In genomic region chr4:45404086-45404485, GRCm38 (mm10) we compare ENCODE assay signal across 19 mouse cellular contexts. TPM values are rescaled to one million over a fixed set of nuclear protein-coding genes. Genes with fewer than 3 reads are reported as not detected.
A peak's percentile ranks its signal among the peaks of the same experiment; 100 is the strongest.
DNase-seq lines count a peak whose midpoint lies in the region; ATAC-seq and TF ChIP-seq lines count a peak whose summit lies in the region.
"Had no signal": no experiment of that assay in that cellular context is flagged by ENCODE, and none has a peak within 500 bp of the region (broad histone marks: within the 10 kb centered on the region; RNA-seq: fewer than 3 reads in every experiment).

No protein-coding gene starts in this region.

- H3K9ac ChIP-seq in intestine, embryonic 16.5 days (ENCODE audit: low read depth, low read length), result no peak overlapping the region
- H3K9ac ChIP-seq in intestine, embryonic 15.5 days, result no peak overlapping the region
- H3K9ac ChIP-seq in CH12.LX (ENCODE audit: insufficient read depth, low read depth), result no peak overlapping the region
- peak overlapping the region; percentile 40; the same call in 1 of the 2 replicates for H3K9ac ChIP-seq in liver, embryonic 15.5 days
- H3K9ac ChIP-seq: forebrain, embryonic 13.5 days; limb, embryonic 12.5 days; midbrain, embryonic 13.5 days; neural tube, embryonic 12.5 days had no signal

- no peak for TF ChIP-seq CTCF in CH12.LX (conservative IDR thresholded peaks at IDR 0.05 in 1 of 2, IDR thresholded peaks at IDR 0.05 in 1 of 2; ENCODE audit: low read depth in 2 of 2, low read length in 2 of 2)
- TF ChIP-seq CTCF in G1E (IDR thresholded peaks at IDR 0.05; ENCODE audit: low read depth, low read length), result no peak

- no peak for TF ChIP-seq POLR2A in CH12.LX (IDR thresholded peaks at IDR 0.05; ENCODE audit: low read depth, low read length)

- no peaks in the 10 kb centered on the region for H3K9me3 ChIP-seq in intestine, embryonic 16.5 days (ENCODE audit: control insufficient read depth, low read length)
- H3K9me3 ChIP-seq in intestine, embryonic 15.5 days, result no peaks in the 10 kb centered on the region
- H3K9me3 ChIP-seq in CH12.LX (replicated peaks; ENCODE audit: low read length) (no peaks in the 10 kb centered on the region), G1E (replicated peaks) (peaks cover 8% of the 10 kb centered on the region)
- H3K9me3 ChIP-seq in liver, embryonic 15.5 days (replicated peaks), result no peaks in the 10 kb centered on the region
- H3K9me3 ChIP-seq: embryonic facial prominence, embryonic 10.5 days; forebrain, embryonic 13.5 days; heart, embryonic 10.5 days; limb, embryonic 12.5 days; midbrain, embryonic 13.5 days; neural tube, embryonic 12.5 days had no signal

- H3K4me2 ChIP-seq in intestine, embryonic 16.5 days (ENCODE audit: low read depth, low read length), result no peak overlapping the region
- no peak overlapping the region for H3K4me2 ChIP-seq in intestine, embryonic 15.5 days (replicated peaks)
- H3K4me2 ChIP-seq in CH12.LX (ENCODE audit: insufficient read depth, low read depth, poor library complexity, severe bottlenecking), result peak overlapping the region; percentile 27; the same call in 1 of the 2 replicates
- H3K4me2 ChIP-seq in liver, embryonic 15.5 days, result peak overlapping the region; percentile 54
- H3K4me2 ChIP-seq: forebrain, embryonic 13.5 days; limb, embryonic 12.5 days; midbrain, embryonic 13.5 days; neural tube, embryonic 12.5 days had no signal

- intact Hi-C loops in left cerebral cortex, postnatal 14 days (cut with DNase I), result no loop called here

- TF ChIP-seq RAD21 in CH12.LX (IDR thresholded peaks at IDR 0.05; ENCODE audit: low read depth, low read length), result no peak

- no peak overlapping the region for H3K4me3 ChIP-seq in intestine, embryonic 16.5 days (ENCODE audit: low read length)
- H3K4me3 ChIP-seq in intestine, embryonic 15.5 days (replicated peaks), result no peak overlapping the region
- no peak overlapping the region for H3K4me3 ChIP-seq in CH12.LX (replicated peaks in 1 of 3; ENCODE audit: low read depth in 2 of 3, low read length in 2 of 3, poor library complexity in 1 of 3)
- peak overlapping the region; percentile 38; the same call in 1 of the 2 replicates for H3K4me3 ChIP-seq in G1E (ENCODE audit: low read depth, low read length)
- H3K4me3 ChIP-seq in liver, embryonic 15.5 days (replicated peaks), result peak overlapping the region; percentile 33
- H3K4me3 ChIP-seq: embryonic facial prominence, embryonic 10.5 days; forebrain, embryonic 13.5 days; heart, embryonic 10.5 days; limb, embryonic 12.5 days; midbrain, embryonic 13.5 days; neural tube, embryonic 12.5 days had no signal

- no peak for TF ChIP-seq EP300 in CH12.LX (IDR thresholded peaks at IDR 0.05; ENCODE audit: low read length)

- 91% methylated on average over 7 of the region's 7 CpGs for WGBS in intestine, embryonic 16.5 days
- WGBS in intestine, embryonic 15.5 days, result 93% methylated on average over 7 of the region's 7 CpGs
- 86% methylated on average over 7 of the region's 7 CpGs for WGBS in liver, embryonic 15.5 days (ENCODE audit: insufficient replicate concordance)

- no peak for ATAC-seq in intestine, embryonic 16.5 days
- no peak for ATAC-seq in intestine, embryonic 15.5 days
- no peak for ATAC-seq in G1E (ENCODE audit: extremely low read depth, insufficient number of reproducible peaks, low FRiP score, poor library complexity, severe bottlenecking)
- no peak for ATAC-seq in liver, embryonic 15.5 days (ENCODE audit: insufficient read depth)
- ATAC-seq: forebrain, embryonic 13.5 days; midbrain, embryonic 13.5 days had no signal

- H3K27me3 ChIP-seq in intestine, embryonic 16.5 days (replicated peaks; ENCODE audit: control insufficient read depth, insufficient read depth, low read length), result no peaks in the 10 kb centered on the region
- no peaks in the 10 kb centered on the region for H3K27me3 ChIP-seq in intestine, embryonic 15.5 days (replicated peaks)
- H3K27me3 ChIP-seq in CH12.LX (replicated peaks) (no peaks in the 10 kb centered on the region), G1E (ENCODE audit: insufficient read depth, low read length) (no peaks in the 10 kb centered on the region)
- no peaks in the 10 kb centered on the region for H3K27me3 ChIP-seq in liver, embryonic 15.5 days
- H3K27me3 ChIP-seq: forebrain, embryonic 13.5 days; limb, embryonic 12.5 days; midbrain, embryonic 13.5 days; neural tube, embryonic 12.5 days had no signal

- dilution Hi-C loops in CH12.LX (cut with MboI; ENCODE audit: extremely low pct_ligation_motif_present, extremely low pct_unique_long_range_greater_than_20kb, low sequenced_read_pairs), result no loop called here

- H3K79me2 ChIP-seq in CH12.LX (replicated peaks; ENCODE audit: control insufficient read depth, extremely low read depth, insufficient read depth, poor library complexity, severe bottlenecking), result peaks cover 44% of the 10 kb centered on the region

- in situ Hi-C loops in CH12.LX (cut with MboI; ENCODE audit: low pct_ligation_motif_present, low pct_unique_long_range_greater_than_20kb, low sequenced_read_pairs), result loop anchor here (10.0 kb wide), 1 partner anchor 299 kb away; the partner anchor contains the start of gene Tomm5

- DNase-seq in CH12.LX (ENCODE audit: extremely low read depth) (no peak), G1E (ENCODE audit: low spot score) (no peak)
- DNase-seq in left cerebral cortex, postnatal 14 days (ENCODE audit: low spot score in 2 of 2), result no peak
- no peak for DNase-seq in lung, postnatal 10 days
- DNase-seq: cerebellum, adult 9-10 months; gastrocnemius, postnatal 14 days; heart, postnatal 10 days; kidney, adult 8-10 months; kidney, postnatal 14 days; right cerebral cortex, adult 18-20 months had no signal

- H3K4me1 ChIP-seq in intestine, embryonic 16.5 days (ENCODE audit: control insufficient read depth, insufficient read depth, low read length), result peaks cover 27% of the 10 kb centered on the region
- peaks cover 24% of the 10 kb centered on the region; the same call in 1 of the 2 replicates for H3K4me1 ChIP-seq in intestine, embryonic 15.5 days (replicated peaks)
- H3K4me1 ChIP-seq in CH12.LX (ENCODE audit: control insufficient read depth in 1 of 2, insufficient read depth in 2 of 2) (peaks cover 21 to 57% of the 10 kb centered on the region in 2 experiments), G1E (ENCODE audit: insufficient read depth, low read depth, low read length) (peaks cover 63% of the 10 kb centered on the region)
- peaks cover 68% of the 10 kb centered on the region for H3K4me1 ChIP-seq in liver, embryonic 15.5 days (replicated peaks)

- peaks cover 18% of the 10 kb centered on the region for H3K36me3 ChIP-seq in intestine, embryonic 16.5 days (ENCODE audit: control insufficient read depth, insufficient read depth, low read length)
- H3K36me3 ChIP-seq in intestine, embryonic 15.5 days, result peaks cover 20% of the 10 kb centered on the region; the same call in 1 of the 2 replicates
- H3K36me3 ChIP-seq in CH12.LX (replicated peaks in 1 of 2; ENCODE audit: control insufficient read depth in 1 of 2, insufficient read depth in 1 of 2, low read length in 1 of 2) (peaks cover 37 to 52% of the 10 kb centered on the region in 2 experiments), G1E (replicated peaks) (peaks cover 62% of the 10 kb centered on the region)
- peaks cover 56% of the 10 kb centered on the region for H3K36me3 ChIP-seq in liver, embryonic 15.5 days (replicated peaks)

- H3K27ac ChIP-seq in intestine, embryonic 16.5 days (ENCODE audit: low read length), result 0 out of 2 replicates have a peak overlapping the region, but pooled peaks have one; percentile 31
- H3K27ac ChIP-seq in intestine, embryonic 15.5 days, result no peak overlapping the region
- H3K27ac ChIP-seq in CH12.LX (ENCODE audit: insufficient read depth, low read depth), result peak overlapping the region; percentile 50; the same call in 1 of the 2 replicates
- H3K27ac ChIP-seq in liver, embryonic 15.5 days (replicated peaks), result peak overlapping the region; percentile 92
- H3K27ac ChIP-seq: embryonic facial prominence, embryonic 10.5 days; forebrain, embryonic 13.5 days; heart, embryonic 10.5 days; limb, embryonic 12.5 days; midbrain, embryonic 13.5 days; neural tube, embryonic 12.5 days had no signal

TF ChIP-seq in CH12.LX, 34 proteins besides CTCF, POLR2A, EP300 and RAD21:
- TF ChIP-seq SMC3 (IDR thresholded peaks at IDR 0.05; ENCODE audit: low read depth, low read length) (no peak), ZC3H11A (IDR thresholded peaks at IDR 0.05; ENCODE audit: low read depth, low read length) (no peak), MEF2A (IDR thresholded peaks at IDR 0.05; ENCODE audit: borderline replicate concordance, low read depth, low read length) (no peak), ZKSCAN1 (IDR thresholded peaks at IDR 0.05; ENCODE audit: borderline replicate concordance, low read depth, low read length) (no peak), NELFE (IDR thresholded peaks at IDR 0.05; ENCODE audit: low read depth, low read length) (no peak), MAX (IDR thresholded peaks at IDR 0.05; ENCODE audit: low read length) (no peak), TCF12 (IDR thresholded peaks at IDR 0.05; ENCODE audit: low read depth, low read length) (no peak), CHD2 (IDR thresholded peaks at IDR 0.05; ENCODE audit: low read length) (no peak), TBP (conservative IDR thresholded peaks at IDR 0.05; ENCODE audit: low read depth, low read length) (no peak), PAX5 (IDR thresholded peaks at IDR 0.05; ENCODE audit: low read length) (no peak), USF2 (conservative IDR thresholded peaks at IDR 0.05; ENCODE audit: low read depth, low read length) (no peak)

RNA-seq across cellular contexts. Expression of gene Slc25a51, which starts 4.5 kb away (rescaled TPM):
- polyA plus RNA-seq in intestine, embryonic 16.5 days (2015; fragmentation: Nextera tagmentation; extraction: Ambion mirVana), result 50.3 and 55.5 TPM in 2 replicates
- 53.1 and 54.2 TPM in 2 replicates for polyA plus RNA-seq in intestine, embryonic 15.5 days (2015; fragmentation: Nextera tagmentation; extraction: Ambion mirVana)
- total RNA-seq in CH12.LX (2012; rRNA removed) (30.3 and 44.4 TPM in 2 replicates), CH12.LX (2014; rRNA removed) (37.1 and 44.7 TPM in 2 replicates), G1E (2014; fragmentation: Nextera tagmentation) (72.4 and 84.0 TPM in 2 replicates), G1E (2017) (42.0 and 46.4 TPM in 2 replicates)
- polyA plus RNA-seq in CH12.LX (2012; ENCODE audit: insufficient read length, low read depth) (26.3 and 27.6 TPM in 2 replicates), G1E (2012) (20.2 and 33.5 TPM in 2 replicates)
- polyA plus RNA-seq in liver, embryonic 15.5 days (2015; fragmentation: Nextera tagmentation; extraction: Ambion mirVana), result 72.8 and 74.4 TPM in 2 replicates
- total RNA-seq in left cerebral cortex, postnatal 14 days (2021), result 100 to 1,000 TPM; 110 to 111 TPM

Comparison
In these comparisons a context has a peak if more than half of its experiments do, and no peak if none do; other contexts are left out.
1. H3K4me2 ChIP-seq: peak in CH12.LX (single experiment) and liver, embryonic 15.5 days (single experiment); none in intestine, embryonic 16.5 days (single experiment) and intestine, embryonic 15.5 days (single experiment).
2. H3K4me3 ChIP-seq: peak in G1E (single experiment) and liver, embryonic 15.5 days (single experiment); none in intestine, embryonic 16.5 days (single experiment), intestine, embryonic 15.5 days (single experiment) and CH12.LX (0 of 3).